Mouse (Mus musculus) MEL (cell line): ENCODE data around the gene Chrdl1. TPM values are rescaled to one million over a fixed set of nuclear protein-coding genes. Genes with fewer than 3 reads are reported as not detected.

Source experiments
- DNase-seq: peaks from one replicate; pipeline ENCODE4 v3.0.0; 2011; ENCODE audit warnings: low read depth, low spot score
- H3K27ac ChIP-seq: 2 replicates; pipeline ENCODE4 v1.5.1; 2012; ENCODE audit warnings: low read depth, mild to moderate bottlenecking, control low read depth, low read length, moderate library complexity; ENCODE audit not compliant: control insufficient read depth
- H3K27me3 ChIP-seq, 2 experiments: fragments of 150-350 bp in 1 of 2; sonication (generic) in 1 of 2; 2 replicates each; pipeline ENCODE4 v1.6.1; 2012; ENCODE audit warnings: low read length in 2 of 2, mild to moderate bottlenecking in 2 of 2, improper control_type of control experiment in 1 of 2, moderate library complexity in 1 of 2; ENCODE audit not compliant: insufficient read depth in 2 of 2, control insufficient read depth in 1 of 2
- H3K36me3 ChIP-seq, 2 experiments: 2 replicates each; pipeline ENCODE4 v1.6.1; 2012 to 2014; ENCODE audit warnings: low read length in 2 of 2, improper control_type of control experiment in 1 of 2, inconsistent platforms in 1 of 2, mild to moderate bottlenecking in 1 of 2; ENCODE audit not compliant: insufficient read depth in 2 of 2, control insufficient read depth in 1 of 2
- H3K4me1 ChIP-seq, 2 experiments: fragments of 150-350 bp in 1 of 2; sonication (generic) in 1 of 2; 2 replicates each; pipeline ENCODE4 v1.6.1; 2012; ENCODE audit warnings: low read length in 2 of 2, improper control_type of control experiment in 1 of 2, mild to moderate bottlenecking in 1 of 2; ENCODE audit not compliant: insufficient read depth in 2 of 2, control insufficient read depth in 1 of 2
- H3K4me3 ChIP-seq, 2 experiments: fragments of 150-350 bp in 1 of 2; sonication (generic) in 1 of 2; 2 replicates each; pipeline ENCODE4 v1.5.1; 2012; ENCODE audit warnings: low read depth in 2 of 2, low read length in 2 of 2, mild to moderate bottlenecking in 2 of 2, moderate library complexity in 2 of 2, control low read depth in 1 of 2, improper control_type of control experiment in 1 of 2; ENCODE audit not compliant: control insufficient read depth in 1 of 2, insufficient read depth in 1 of 2
- H3K79me2 ChIP-seq: 2 replicates; pipeline ENCODE4 v1.6.1; 2012; ENCODE audit warnings: mild to moderate bottlenecking, low read length, moderate library complexity; ENCODE audit not compliant: control insufficient read depth, poor library complexity, insufficient read depth
- H3K9ac ChIP-seq: 2 replicates; pipeline ENCODE4 v1.6.1; 2012; ENCODE audit warnings: low read depth, mild to moderate bottlenecking, control low read depth, low read length, moderate library complexity; ENCODE audit not compliant: control insufficient read depth, poor library complexity, severe bottlenecking
- H3K9me3 ChIP-seq: fragments of 150-350 bp; sonication (generic); replicated peaks from 2 replicates; pipeline ENCODE4 v1.6.1; 2012; ENCODE audit warnings: mild to moderate bottlenecking, low read length, improper control_type of control experiment, moderate library complexity; ENCODE audit not compliant: insufficient read depth
- BHLHE40 ChIP-seq: IDR thresholded peaks from 2 replicates; pipeline ENCODE4 v1.6.1; 2012; ENCODE audit warnings: low read depth, mild to moderate bottlenecking, inconsistent platforms, low read length, improper control_type of control experiment, borderline replicate concordance
- CHD1 ChIP-seq: IDR thresholded peaks from 2 replicates; pipeline ENCODE4 v1.6.1; 2012; ENCODE audit warnings: low read depth, mild to moderate bottlenecking, inconsistent platforms, low read length, improper control_type of control experiment
- CTCF ChIP-seq, 3 experiments: IDR thresholded peaks in 2 of 3; conservative IDR thresholded peaks in 1 of 3; 2 replicates each; pipeline ENCODE4 v1.5.1; 2011 to 2012; ENCODE audit warnings: low read length in 3 of 3, low read depth in 2 of 3, mild to moderate bottlenecking in 2 of 3, improper control_type of control experiment in 1 of 3, inconsistent platforms in 1 of 3, mixed read lengths in 1 of 3, moderate library complexity in 1 of 3; ENCODE audit not compliant: control insufficient read depth in 1 of 3, insufficient read depth in 1 of 3, poor library complexity in 1 of 3, severe bottlenecking in 1 of 3
- E2F4 ChIP-seq: IDR thresholded peaks from 2 replicates; pipeline ENCODE4 v1.6.1; 2011; ENCODE audit warnings: low read depth, low read length, improper control_type of control experiment, borderline replicate concordance
- ELF1 ChIP-seq: IDR thresholded peaks from 2 replicates; pipeline ENCODE4 v1.6.1; 2014; ENCODE audit warnings: low read depth, mild to moderate bottlenecking, inconsistent platforms, low read length, improper control_type of control experiment, moderate library complexity
- EP300 ChIP-seq, 2 experiments: IDR thresholded peaks; 2 replicates each; pipeline ENCODE4 v1.6.1; 2011; ENCODE audit warnings: improper control_type of control experiment in 2 of 2, low read length in 2 of 2, low read depth in 1 of 2, mild to moderate bottlenecking in 1 of 2
- ETS1 ChIP-seq: IDR thresholded peaks from 2 replicates; pipeline ENCODE4 v1.6.1; 2012; ENCODE audit warnings: low read depth, mild to moderate bottlenecking, inconsistent platforms, low read length, improper control_type of control experiment, moderate library complexity
- GABPA ChIP-seq: IDR thresholded peaks from 2 replicates; pipeline ENCODE4 v1.6.1; 2012; ENCODE audit warnings: low read depth, mild to moderate bottlenecking, inconsistent platforms, low read length, improper control_type of control experiment, moderate library complexity
- GATA1 ChIP-seq: IDR thresholded peaks from 2 replicates; pipeline ENCODE4 v1.6.1; 2011; ENCODE audit warnings: low read depth, low read length, improper control_type of control experiment
- JUND ChIP-seq: IDR thresholded peaks from 2 replicates; pipeline ENCODE4 v1.6.1; 2011; ENCODE audit warnings: low read depth, mild to moderate bottlenecking, improper control_type of control experiment, low read length
- KAT2A ChIP-seq: conservative IDR thresholded peaks from 2 replicates; pipeline ENCODE4 v1.6.1; 2012; ENCODE audit warnings: low read depth, low read length, improper control_type of control experiment, inconsistent platforms
- MAZ ChIP-seq: IDR thresholded peaks from 2 replicates; pipeline ENCODE4 v1.6.1; 2012; ENCODE audit warnings: low read depth, mild to moderate bottlenecking, inconsistent platforms, low read length, improper control_type of control experiment
- MXI1 ChIP-seq: IDR thresholded peaks from 2 replicates; pipeline ENCODE4 v1.6.1; 2011; ENCODE audit warnings: mild to moderate bottlenecking, low read depth, low read length, improper control_type of control experiment
- NRF1 ChIP-seq: IDR thresholded peaks from 2 replicates; pipeline ENCODE4 v1.6.1; 2014; ENCODE audit warnings: low read depth, mild to moderate bottlenecking, inconsistent platforms, low read length, improper control_type of control experiment, moderate library complexity; ENCODE audit not compliant: poor library complexity, insufficient read depth, severe bottlenecking
- RAD21 ChIP-seq: IDR thresholded peaks from 2 replicates; pipeline ENCODE4 v1.6.1; 2011; ENCODE audit warnings: mild to moderate bottlenecking, low read depth, low read length, improper control_type of control experiment
- SMC3 ChIP-seq: IDR thresholded peaks from 2 replicates; pipeline ENCODE4 v1.6.1; 2011; ENCODE audit warnings: low read depth, low read length, improper control_type of control experiment
- UBTF ChIP-seq: IDR thresholded peaks from 2 replicates; pipeline ENCODE4 v1.6.1; 2012; ENCODE audit warnings: low read depth, mild to moderate bottlenecking, inconsistent platforms, low read length, improper control_type of control experiment, moderate library complexity, borderline replicate concordance; ENCODE audit not compliant: insufficient read depth
- ZC3H11A ChIP-seq: IDR thresholded peaks from 2 replicates; pipeline ENCODE4 v1.6.1; 2012; ENCODE audit warnings: low read depth, mild to moderate bottlenecking, inconsistent platforms, low read length, improper control_type of control experiment
- ZKSCAN1 ChIP-seq: IDR thresholded peaks from 2 replicates; pipeline ENCODE4 v1.6.1; 2012; ENCODE audit warnings: low read depth, mild to moderate bottlenecking, inconsistent platforms, low read length, improper control_type of control experiment, moderate library complexity
- ZMIZ1 ChIP-seq: IDR thresholded peaks from 2 replicates; pipeline ENCODE4 v1.6.1; 2012; ENCODE audit warnings: low read depth, mild to moderate bottlenecking, inconsistent platforms, low read length, improper control_type of control experiment, moderate library complexity
- ZNF384 ChIP-seq: IDR thresholded peaks from 2 replicates; pipeline ENCODE4 v1.6.1; 2012; ENCODE audit warnings: low read depth, mild to moderate bottlenecking, inconsistent platforms, low read length, improper control_type of control experiment
- polyA plus RNA-seq, 2 experiments: library from polyadenylated mRNA; stranded (reverse) in 1 of 2; unstranded in 1 of 2; fragments of >175 nt in 1 of 2; fragments of >200 nt in 1 of 2; gene quantifications; 2 replicates each; pipeline versions ENCODE4 v1.2.1 to v1.2.4; 2012; ENCODE audit warnings: low replicate concordance in 2 of 2, low read depth in 1 of 2; ENCODE audit not compliant: insufficient read length in 2 of 2, insufficient read depth in 1 of 2, missing spikeins in 1 of 2
- total RNA-seq: library from RNA; depleted of rRNA; stranded (reverse); fragments of 300-350 nt; gene quantifications from 2 replicates; pipeline ENCODE4 v1.2.3, GENCODE M21; 2012

The Chrdl1 gene
- total and polyA plus RNA-seq, 3 experiments: not detected

GRCm38 (mm10) chrX:143404601-143405000 lies 10.5 kb upstream of the Chrdl1 start:
- Histone ChIP-seq H3K9ac (no peak overlapping the region), H3K79me2 (no peaks in the 10 kb centered on the region), H3K27me3 (no peaks in the 10 kb centered on the region; a peak in 1 of 4 replicates), H3K4me3 (no peak overlapping the region), H3K9me3 (no peaks in the 10 kb centered on the region), H3K4me1 (no peaks in the 10 kb centered on the region), H3K36me3 (no peaks in the 10 kb centered on the region), H3K27ac (no peak overlapping the region)
- TF ChIP-seq ETS1 (no peak), RAD21 (no peak), GABPA (no peak), ZNF384 (no peak), GATA1 (no peak), ELF1 (no peak), JUND (no peak), MAZ (no peak), CHD1 (no peak), E2F4 (no peak), ZC3H11A (no peak), NRF1 (no peak), EP300 (IDR thresholded peaks at IDR 0.05; ENCODE audit: low read depth in 1 of 2, low read length in 2 of 2) (no peak), CTCF (IDR thresholded peaks at IDR 0.05 in 2 of 3, conservative IDR thresholded peaks at IDR 0.05 in 1 of 3; ENCODE audit: control insufficient read depth in 1 of 3, insufficient read depth in 1 of 3, low read depth in 2 of 3, low read length in 3 of 3, poor library complexity in 1 of 3, severe bottlenecking in 1 of 3) (no peak), SMC3 (no peak), ZKSCAN1 (no peak), BHLHE40 (no peak), KAT2A (no peak)
- no peak for DNase-seq

GRCm38 (mm10) chrX:143366256-143366959 lies 27.7 kb downstream of the Chrdl1 start:
- H3K9ac ChIP-seq: no peak overlapping the region
- TF ChIP-seq ZMIZ1 (no peak), MXI1 (no peak), GABPA (no peak), UBTF (no peak)
- TF ChIP-seq, all 39 proteins: peak for 0
- no peak overlapping the region for H3K27ac ChIP-seq
- no peak for DNase-seq
- no peak overlapping the region for H3K4me3 ChIP-seq
- no peaks in the 10 kb centered on the region for H3K9me3 ChIP-seq
- H3K36me3 ChIP-seq: no peaks in the 10 kb centered on the region
- no peaks in the 10 kb centered on the region for H3K4me1 ChIP-seq
- no peaks in the 10 kb centered on the region for H3K79me2 ChIP-seq
- H3K27me3 ChIP-seq: no peaks in the 10 kb centered on the region
